Mouse (Mus musculus): ENCODE measurements around the gene Zfp109. TPM values are rescaled to one million over a fixed set of nuclear protein-coding genes. Genes with fewer than 3 reads are reported as not detected.

The Zfp109 gene
- polyA plus RNA-seq, 1 experiment from 2014 or later = 7.1 TPM

GRCm38 (mm10) chr7:24268176-24269155 is 31.1 kb upstream of the Zfp109 start:
- 76% methylated on average over 24 of the region's 24 CpGs for WGBS
- Histone ChIP-seq H3K4me3 (replicated peaks) (no peak overlapping the region), H3K9ac (replicated peaks) (no peak overlapping the region), H3K4me2 (no peak overlapping the region), H3K27me3 (no peaks in the 10 kb centered on the region), H3K9me3 (no peaks in the 10 kb centered on the region), H3K36me3 (peaks cover 1% of the 10 kb centered on the region), H3K27ac (no peak overlapping the region), H3K4me1 (replicated peaks) (0 out of 2 replicates have a peak, but pooled peaks cover 4% of the 10 kb centered on the region)
- no peak for ATAC-seq (ENCODE audit: insufficient number of reproducible peaks, insufficient read depth, low FRiP score, low TSS enrichment, low read depth)

- no peak overlapping the region for H3K27ac ChIP-seq
- no peak for ATAC-seq (ENCODE audit: insufficient number of reproducible peaks, insufficient read depth, low FRiP score, low TSS enrichment, low read depth)
- H3K36me3 ChIP-seq = peaks cover 29% of the 10 kb centered on the region
- peaks cover 5% of the 10 kb centered on the region; the same call in 1 of the 2 replicates for H3K4me1 ChIP-seq (replicated peaks)
- H3K27me3 ChIP-seq = no peaks in the 10 kb centered on the region
- H3K9ac ChIP-seq (replicated peaks) = no peak overlapping the region
- no peak overlapping the region for H3K4me3 ChIP-seq (replicated peaks)
- 91% methylated on average over 4 of the region's 4 CpGs for WGBS
- H3K4me2 ChIP-seq = no peak overlapping the region
- no peaks in the 10 kb centered on the region for H3K9me3 ChIP-seq
Observed at GRCm38 (mm10) chr7:24260000-24260312, 22.6 kb upstream of the Zfp109 start.

GRCm38 (mm10) chr7:24259306-24259999 is 22.1 kb upstream of the Zfp109 start:
- no peak overlapping the region for H3K9ac ChIP-seq (replicated peaks)
- 90% methylated on average over 13 of the region's 13 CpGs for WGBS

GRCm38 (mm10) chr7:24254633-24255474 is 17.5 kb upstream of the Zfp109 start, which contains the start of gene Zfp108:
TSS of gene Zfp108 (plus strand) at chr7:24254794.
- Histone ChIP-seq H3K36me3 (peaks cover 7% of the 10 kb centered on the region), H3K27ac (no peak within 1 kb of the TSS), H3K9ac (replicated peaks) (peak within 1 kb of the TSS; percentile 65), H3K27me3 (no peaks in the 10 kb centered on the region), H3K4me1 (replicated peaks) (peaks cover 5% of the 10 kb centered on the region), H3K4me2 (peak within 1 kb of the TSS; percentile 59), H3K9me3 (no peaks in the 10 kb centered on the region), H3K4me3 (replicated peaks) (peak within 1 kb of the TSS; percentile 56)
- WGBS = 21% methylated on average over 21 of the region's 21 CpGs
- ATAC-seq (ENCODE audit: insufficient number of reproducible peaks, insufficient read depth, low FRiP score, low TSS enrichment, low read depth) = peak; percentile 82

More at GRCm38 (mm10) chr7:24259306-24259999, 22.1 kb upstream of the Zfp109 start:
- Histone ChIP-seq H3K36me3 (peaks cover 29% of the 10 kb centered on the region), H3K4me3 (replicated peaks) (no peak overlapping the region), H3K27ac (no peak overlapping the region), H3K27me3 (no peaks in the 10 kb centered on the region), H3K4me1 (replicated peaks) (peaks cover 5% of the 10 kb centered on the region; the same call in 1 of the 2 replicates), H3K4me2 (no peak overlapping the region), H3K9me3 (no peaks in the 10 kb centered on the region)
- no peak for ATAC-seq (ENCODE audit: insufficient number of reproducible peaks, insufficient read depth, low FRiP score, low TSS enrichment, low read depth)

GRCm38 (mm10) chr7:24253779-24254615 is 16.6 kb upstream of the Zfp109 start:
- Histone ChIP-seq H3K4me3 (replicated peaks) (peak overlapping the region; percentile 56), H3K9ac (replicated peaks) (no peak overlapping the region)

GRCm38 (mm10) chr7:24211343-24211742 is 26.0 kb downstream of the Zfp109 start, which contains the start of gene Zfp111:
TSS of gene Zfp111 (minus strand) at chr7:24211443.
- no peak for ATAC-seq (ENCODE audit: insufficient number of reproducible peaks, insufficient read depth, low FRiP score, low TSS enrichment, low read depth)
- no peak within 1 kb of the TSS for H3K9ac ChIP-seq (replicated peaks)
- 83% methylated on average over 5 of the region's 5 CpGs for WGBS

More at GRCm38 (mm10) chr7:24253779-24254615, 16.6 kb upstream of the Zfp109 start:
- Histone ChIP-seq H3K27me3 (no peaks in the 10 kb centered on the region), H3K36me3 (no peaks in the 10 kb centered on the region), H3K27ac (no peak overlapping the region), H3K9me3 (no peaks in the 10 kb centered on the region), H3K4me1 (replicated peaks) (peaks cover 5% of the 10 kb centered on the region), H3K4me2 (peak overlapping the region; percentile 59)
- WGBS = 62% methylated on average over 9 of the region's 9 CpGs
- ATAC-seq (ENCODE audit: insufficient number of reproducible peaks, insufficient read depth, low FRiP score, low TSS enrichment, low read depth) = peak; percentile 38; the same call in 1 of the 2 replicates

GRCm38 (mm10) chr7:24210296-24210695 is 27.1 kb downstream of the Zfp109 start:
- 0 out of 2 replicates have a peak, but pooled peaks cover 6% of the 10 kb centered on the region for H3K4me1 ChIP-seq (replicated peaks)
- no peak overlapping the region for H3K27ac ChIP-seq
- H3K9ac ChIP-seq (replicated peaks) = no peak overlapping the region
- no peak overlapping the region for H3K4me2 ChIP-seq
- no peaks in the 10 kb centered on the region for H3K27me3 ChIP-seq
- ATAC-seq (ENCODE audit: insufficient number of reproducible peaks, insufficient read depth, low FRiP score, low TSS enrichment, low read depth) = no peak
- H3K4me3 ChIP-seq (replicated peaks) = no peak overlapping the region
- peaks cover 10% of the 10 kb centered on the region for H3K36me3 ChIP-seq
- 83% methylated on average over 2 of the region's 2 CpGs for WGBS
- no peaks in the 10 kb centered on the region for H3K9me3 ChIP-seq

More at GRCm38 (mm10) chr7:24211343-24211742, 26.0 kb downstream of the Zfp109 start, which contains the start of gene Zfp111:
- Histone ChIP-seq H3K27me3 (no peaks in the 10 kb centered on the region), H3K4me2 (no peak within 1 kb of the TSS), H3K4me1 (replicated peaks) (0 out of 2 replicates have a peak, but pooled peaks cover 6% of the 10 kb centered on the region), H3K27ac (no peak within 1 kb of the TSS), H3K36me3 (no peaks in the 10 kb centered on the region), H3K4me3 (replicated peaks) (no peak within 1 kb of the TSS), H3K9me3 (no peaks in the 10 kb centered on the region)

- 61% methylated on average over 7 of the region's 7 CpGs for WGBS
- Histone ChIP-seq H3K4me1 (replicated peaks) (0 out of 2 replicates have a peak, but pooled peaks cover 6% of the 10 kb centered on the region), H3K4me2 (peak overlapping the region; percentile 60), H3K9ac (replicated peaks) (no peak overlapping the region), H3K4me3 (replicated peaks) (peak overlapping the region; percentile 56), H3K9me3 (no peaks in the 10 kb centered on the region), H3K36me3 (peaks cover 28% of the 10 kb centered on the region), H3K27ac (no peak overlapping the region), H3K27me3 (no peaks in the 10 kb centered on the region)
- ATAC-seq (ENCODE audit: insufficient number of reproducible peaks, insufficient read depth, low FRiP score, low TSS enrichment, low read depth) = no peak
Observed at GRCm38 (mm10) chr7:24208282-24208886, 29.0 kb downstream of the Zfp109 start.

GRCm38 (mm10) chr7:24207488-24208261 is 29.7 kb downstream of the Zfp109 start:
- peak overlapping the region; percentile 75 for H3K27ac ChIP-seq
- peak overlapping the region; percentile 56 for H3K4me3 ChIP-seq (replicated peaks)
- peaks cover 35% of the 10 kb centered on the region for H3K36me3 ChIP-seq
- ATAC-seq (ENCODE audit: insufficient number of reproducible peaks, insufficient read depth, low FRiP score, low TSS enrichment, low read depth) = peak; percentile 84
- 0 out of 2 replicates have a peak, but pooled peaks cover 6% of the 10 kb centered on the region for H3K4me1 ChIP-seq (replicated peaks)
- peak overlapping the region; percentile 81 for H3K9ac ChIP-seq (replicated peaks)
- WGBS = 17% methylated on average over 24 of the region's 24 CpGs
- H3K27me3 ChIP-seq = no peaks in the 10 kb centered on the region
- no peaks in the 10 kb centered on the region for H3K9me3 ChIP-seq
- peak overlapping the region; percentile 60 for H3K4me2 ChIP-seq

All from limb, embryonic 12.5 days (tissue).